Mouse (Mus musculus): ENCODE measurements around the gene Ldb2. TPM values are rescaled to one million over a fixed set of nuclear protein-coding genes. Genes with fewer than 3 reads are reported as not detected.

Gene Ldb2
- total and polyA plus RNA-seq, 3 experiments, result 7.3 to 15.1 (median 7.6) TPM

GRCm38 (mm10) chr5:44552121-44552520 lies 247.4 kb downstream of the Ldb2 start:
- Histone ChIP-seq H3K9ac (ENCODE audit: low read depth, low read length) (no peak overlapping the region), H3K27me3 (ENCODE audit: control insufficient read depth, insufficient read depth, low read length) (no peaks in the 10 kb centered on the region), H3K4me3 (no peak overlapping the region), H3K79me2 (replicated peaks; ENCODE audit: control insufficient read depth, insufficient read depth, low read length) (no peaks in the 10 kb centered on the region), H3K27ac (peak overlapping the region; percentile 48), H3K4me1 (ENCODE audit: control insufficient read depth, insufficient read depth, low read length) (peaks cover 5% of the 10 kb centered on the region), H3K36me3 (ENCODE audit: control insufficient read depth, insufficient read depth, low read length) (peaks cover 6% of the 10 kb centered on the region; the same call in 1 of the 2 replicates)
- TF ChIP-seq CTCF (IDR thresholded peaks at IDR 0.05), result no peak
- no peak for TF ChIP-seq EP300 (IDR thresholded peaks at IDR 0.05; ENCODE audit: insufficient read depth, low read depth, low read length)
- no peak for TF ChIP-seq POLR2A (IDR thresholded peaks at IDR 0.05; ENCODE audit: insufficient read depth, low read depth, low read length)
- no peak for DNase-seq
- intact Hi-C loops (cut with DNase I), result no loop called here
- 65% methylated on average over 8 of the region's 8 CpGs for WGBS

GRCm38 (mm10) chr5:44548468-44548867 lies 251.0 kb downstream of the Ldb2 start:
- no peaks in the 10 kb centered on the region for H3K79me2 ChIP-seq (replicated peaks; ENCODE audit: control insufficient read depth, insufficient read depth, low read length)
- WGBS, result 90% methylated on average over 11 of the region's 11 CpGs
- no peak overlapping the region for H3K27ac ChIP-seq
- intact Hi-C loops (cut with DNase I), result no loop called here
- no peak overlapping the region for H3K9ac ChIP-seq (ENCODE audit: low read depth, low read length)
- peaks cover 4% of the 10 kb centered on the region; the same call in 1 of the 2 replicates for H3K36me3 ChIP-seq (ENCODE audit: control insufficient read depth, insufficient read depth, low read length)
- DNase-seq, result no peak
- peaks cover 2% of the 10 kb centered on the region for H3K4me1 ChIP-seq (ENCODE audit: control insufficient read depth, insufficient read depth, low read length)
- H3K4me3 ChIP-seq, result no peak overlapping the region
- H3K27me3 ChIP-seq (ENCODE audit: control insufficient read depth, insufficient read depth, low read length), result no peaks in the 10 kb centered on the region
- TF ChIP-seq CTCF (IDR thresholded peaks at IDR 0.05), result no peak
- no peak for TF ChIP-seq POLR2A (IDR thresholded peaks at IDR 0.05; ENCODE audit: insufficient read depth, low read depth, low read length)
- no peak for TF ChIP-seq EP300 (IDR thresholded peaks at IDR 0.05; ENCODE audit: insufficient read depth, low read depth, low read length)

GRCm38 (mm10) chr5:44543472-44544132 lies 255.9 kb downstream of the Ldb2 start:
- H3K27me3 ChIP-seq (ENCODE audit: control insufficient read depth, insufficient read depth, low read length), result no peaks in the 10 kb centered on the region
- intact Hi-C loops (cut with DNase I), result no loop called here
- H3K4me1 ChIP-seq (ENCODE audit: control insufficient read depth, insufficient read depth, low read length), result no peaks in the 10 kb centered on the region
- no peaks in the 10 kb centered on the region for H3K36me3 ChIP-seq (ENCODE audit: control insufficient read depth, insufficient read depth, low read length)
- DNase-seq, result no peak
- H3K4me3 ChIP-seq, result no peak overlapping the region
- WGBS, result 98% methylated on average over 2 of the region's 2 CpGs
- no peaks in the 10 kb centered on the region for H3K79me2 ChIP-seq (replicated peaks; ENCODE audit: control insufficient read depth, insufficient read depth, low read length)
- H3K27ac ChIP-seq, result no peak overlapping the region
- TF ChIP-seq EP300 (IDR thresholded peaks at IDR 0.05; ENCODE audit: insufficient read depth, low read depth, low read length), result no peak
- TF ChIP-seq CTCF (IDR thresholded peaks at IDR 0.05), result no peak
- TF ChIP-seq POLR2A (IDR thresholded peaks at IDR 0.05; ENCODE audit: insufficient read depth, low read depth, low read length), result no peak
- H3K9ac ChIP-seq (ENCODE audit: low read depth, low read length), result no peak overlapping the region

- WGBS, result 87% methylated on average over 9 of the region's 9 CpGs
- Histone ChIP-seq H3K79me2 (replicated peaks; ENCODE audit: control insufficient read depth, insufficient read depth, low read length) (no peaks in the 10 kb centered on the region), H3K4me1 (ENCODE audit: control insufficient read depth, insufficient read depth, low read length) (no peaks in the 10 kb centered on the region), H3K36me3 (ENCODE audit: control insufficient read depth, insufficient read depth, low read length) (no peaks in the 10 kb centered on the region), H3K4me3 (no peak overlapping the region), H3K27me3 (ENCODE audit: control insufficient read depth, insufficient read depth, low read length) (no peaks in the 10 kb centered on the region), H3K27ac (no peak overlapping the region), H3K9ac (ENCODE audit: low read depth, low read length) (no peak overlapping the region)
- DNase-seq, result no peak
- TF ChIP-seq POLR2A (IDR thresholded peaks at IDR 0.05; ENCODE audit: insufficient read depth, low read depth, low read length) (no peak), EP300 (IDR thresholded peaks at IDR 0.05; ENCODE audit: insufficient read depth, low read depth, low read length) (no peak), CTCF (IDR thresholded peaks at IDR 0.05) (no peak)
- intact Hi-C loops (cut with DNase I), result no loop called here
Observed at GRCm38 (mm10) chr5:44541748-44542147, 257.7 kb downstream of the Ldb2 start.

- H3K27ac ChIP-seq, result no peak overlapping the region
- no peaks in the 10 kb centered on the region for H3K79me2 ChIP-seq (replicated peaks; ENCODE audit: control insufficient read depth, insufficient read depth, low read length)
- no peaks in the 10 kb centered on the region for H3K36me3 ChIP-seq (ENCODE audit: control insufficient read depth, insufficient read depth, low read length)
- no peak for DNase-seq
- no peaks in the 10 kb centered on the region for H3K4me1 ChIP-seq (ENCODE audit: control insufficient read depth, insufficient read depth, low read length)
- H3K4me3 ChIP-seq, result no peak overlapping the region
- no peaks in the 10 kb centered on the region for H3K27me3 ChIP-seq (ENCODE audit: control insufficient read depth, insufficient read depth, low read length)
- TF ChIP-seq EP300 (IDR thresholded peaks at IDR 0.05; ENCODE audit: insufficient read depth, low read depth, low read length) (no peak), POLR2A (IDR thresholded peaks at IDR 0.05; ENCODE audit: insufficient read depth, low read depth, low read length) (no peak), CTCF (IDR thresholded peaks at IDR 0.05) (no peak)
- intact Hi-C loops (cut with DNase I), result no loop called here
- 75% methylated on average over 2 of the region's 2 CpGs for WGBS
- no peak overlapping the region for H3K9ac ChIP-seq (ENCODE audit: low read depth, low read length)
Observed at GRCm38 (mm10) chr5:44538687-44539086, 260.8 kb downstream of the Ldb2 start.

- intact Hi-C loops (cut with DNase I), result no loop called here
- Histone ChIP-seq H3K4me1 (ENCODE audit: control insufficient read depth, insufficient read depth, low read length) (no peaks in the 10 kb centered on the region), H3K79me2 (replicated peaks; ENCODE audit: control insufficient read depth, insufficient read depth, low read length) (no peaks in the 10 kb centered on the region), H3K27me3 (ENCODE audit: control insufficient read depth, insufficient read depth, low read length) (no peaks in the 10 kb centered on the region), H3K9ac (ENCODE audit: low read depth, low read length) (no peak overlapping the region), H3K36me3 (ENCODE audit: control insufficient read depth, insufficient read depth, low read length) (no peaks in the 10 kb centered on the region), H3K4me3 (no peak overlapping the region), H3K27ac (no peak overlapping the region)
- WGBS, result 28% methylated on average over 5 of the region's 5 CpGs
- TF ChIP-seq POLR2A (IDR thresholded peaks at IDR 0.05; ENCODE audit: insufficient read depth, low read depth, low read length) (no peak), EP300 (IDR thresholded peaks at IDR 0.05; ENCODE audit: insufficient read depth, low read depth, low read length) (no peak), CTCF (IDR thresholded peaks at IDR 0.05) (no peak)
- DNase-seq, result peak in 1 of 2 experiments; percentile 24
Observed at GRCm38 (mm10) chr5:44538000-44538395, 261.5 kb downstream of the Ldb2 start.
